Mouse (Mus musculus): Measurements from ENCODE around the gene Eps8. TPM values are rescaled to one million over a fixed set of nuclear protein-coding genes. Genes with fewer than 3 reads are reported as not detected.

Gene Eps8
- polyA plus RNA-seq, 1 experiment from 2014 or later = 18.7 TPM

- no peak for ATAC-seq (replicated peaks; ENCODE audit: insufficient number of reproducible peaks, low FRiP score, low TSS enrichment)
- Histone ChIP-seq H3K4me3 (ENCODE audit: low read depth, low read length) (no peak overlapping the region), H3K4me2 (no peak overlapping the region), H3K9me3 (replicated peaks; ENCODE audit: control insufficient read depth, low read length) (no peaks in the 10 kb centered on the region), H3K27ac (ENCODE audit: low read depth, low read length) (no peak overlapping the region), H3K9ac (ENCODE audit: low read depth, low read length) (no peak overlapping the region), H3K27me3 (ENCODE audit: control insufficient read depth, insufficient read depth, low read length) (no peaks in the 10 kb centered on the region), H3K36me3 (ENCODE audit: control insufficient read depth, insufficient read depth, low read length) (no peaks in the 10 kb centered on the region), H3K4me1 (ENCODE audit: control insufficient read depth, insufficient read depth, low read length) (no peaks in the 10 kb centered on the region)
- 77% methylated on average over 4 of the region's 4 CpGs for WGBS (ENCODE audit: insufficient replicate concordance)
Observed at GRCm38 (mm10) chr6:137643814-137644213, 10.9 kb downstream of the Eps8 start.

- WGBS (ENCODE audit: insufficient replicate concordance) = 84% methylated on average over 1 of the region's 1 CpGs
- H3K4me3 ChIP-seq (ENCODE audit: low read depth, low read length) = no peak overlapping the region
- H3K4me2 ChIP-seq = no peak overlapping the region
- no peak for ATAC-seq (replicated peaks; ENCODE audit: insufficient number of reproducible peaks, low FRiP score, low TSS enrichment)
- H3K36me3 ChIP-seq (ENCODE audit: control insufficient read depth, insufficient read depth, low read length) = no peaks in the 10 kb centered on the region
- H3K27me3 ChIP-seq (ENCODE audit: control insufficient read depth, insufficient read depth, low read length) = no peaks in the 10 kb centered on the region
- H3K27ac ChIP-seq (ENCODE audit: low read depth, low read length) = no peak overlapping the region
- H3K9me3 ChIP-seq (replicated peaks; ENCODE audit: control insufficient read depth, low read length) = no peaks in the 10 kb centered on the region
- no peaks in the 10 kb centered on the region for H3K4me1 ChIP-seq (ENCODE audit: control insufficient read depth, insufficient read depth, low read length)
- H3K9ac ChIP-seq (ENCODE audit: low read depth, low read length) = no peak overlapping the region
Observed at GRCm38 (mm10) chr6:137641642-137642041, 13.0 kb downstream of the Eps8 start.

GRCm38 (mm10) chr6:137638834-137639567 is 15.7 kb downstream of the Eps8 start:
- Histone ChIP-seq H3K9ac (ENCODE audit: low read depth, low read length) (no peak overlapping the region), H3K27ac (ENCODE audit: low read depth, low read length) (no peak overlapping the region), H3K4me2 (no peak overlapping the region), H3K9me3 (replicated peaks; ENCODE audit: control insufficient read depth, low read length) (no peaks in the 10 kb centered on the region), H3K36me3 (ENCODE audit: control insufficient read depth, insufficient read depth, low read length) (no peaks in the 10 kb centered on the region), H3K27me3 (ENCODE audit: control insufficient read depth, insufficient read depth, low read length) (no peaks in the 10 kb centered on the region), H3K4me1 (ENCODE audit: control insufficient read depth, insufficient read depth, low read length) (no peaks in the 10 kb centered on the region), H3K4me3 (ENCODE audit: low read depth, low read length) (no peak overlapping the region)
- 78% methylated on average over 11 of the region's 11 CpGs for WGBS (ENCODE audit: insufficient replicate concordance)
- no peak for ATAC-seq (replicated peaks; ENCODE audit: insufficient number of reproducible peaks, low FRiP score, low TSS enrichment)

- no peak for ATAC-seq (replicated peaks; ENCODE audit: insufficient number of reproducible peaks, low FRiP score, low TSS enrichment)
- H3K9me3 ChIP-seq (replicated peaks; ENCODE audit: control insufficient read depth, low read length) = no peaks in the 10 kb centered on the region
Observed at GRCm38 (mm10) chr6:137637443-137637842, 17.2 kb downstream of the Eps8 start.

GRCm38 (mm10) chr6:137636131-137636530 is 18.5 kb downstream of the Eps8 start:
- no peak overlapping the region for H3K27ac ChIP-seq (ENCODE audit: low read depth, low read length)
- no peaks in the 10 kb centered on the region for H3K27me3 ChIP-seq (ENCODE audit: control insufficient read depth, insufficient read depth, low read length)
- H3K4me3 ChIP-seq (ENCODE audit: low read depth, low read length) = no peak overlapping the region
- no peaks in the 10 kb centered on the region for H3K4me1 ChIP-seq (ENCODE audit: control insufficient read depth, insufficient read depth, low read length)
- 70% methylated on average over 5 of the region's 5 CpGs for WGBS (ENCODE audit: insufficient replicate concordance)
- no peaks in the 10 kb centered on the region for H3K9me3 ChIP-seq (replicated peaks; ENCODE audit: control insufficient read depth, low read length)
- H3K9ac ChIP-seq (ENCODE audit: low read depth, low read length) = no peak overlapping the region
- no peaks in the 10 kb centered on the region for H3K36me3 ChIP-seq (ENCODE audit: control insufficient read depth, insufficient read depth, low read length)
- no peak overlapping the region for H3K4me2 ChIP-seq
- ATAC-seq (replicated peaks; ENCODE audit: insufficient number of reproducible peaks, low FRiP score, low TSS enrichment) = no peak

More at GRCm38 (mm10) chr6:137637443-137637842, 17.2 kb downstream of the Eps8 start:
- no peaks in the 10 kb centered on the region for H3K36me3 ChIP-seq (ENCODE audit: control insufficient read depth, insufficient read depth, low read length)
- H3K4me3 ChIP-seq (ENCODE audit: low read depth, low read length) = no peak overlapping the region
- no peaks in the 10 kb centered on the region for H3K4me1 ChIP-seq (ENCODE audit: control insufficient read depth, insufficient read depth, low read length)
- 34% methylated on average over 7 of the region's 7 CpGs for WGBS (ENCODE audit: insufficient replicate concordance)
- H3K9ac ChIP-seq (ENCODE audit: low read depth, low read length) = no peak overlapping the region
- no peak overlapping the region for H3K4me2 ChIP-seq
- H3K27ac ChIP-seq (ENCODE audit: low read depth, low read length) = no peak overlapping the region
- H3K27me3 ChIP-seq (ENCODE audit: control insufficient read depth, insufficient read depth, low read length) = no peaks in the 10 kb centered on the region

GRCm38 (mm10) chr6:137633626-137634025 is 21.1 kb downstream of the Eps8 start:
- no peaks in the 10 kb centered on the region for H3K9me3 ChIP-seq (replicated peaks; ENCODE audit: control insufficient read depth, low read length)
- H3K4me3 ChIP-seq (ENCODE audit: low read depth, low read length) = no peak overlapping the region
- H3K36me3 ChIP-seq (ENCODE audit: control insufficient read depth, insufficient read depth, low read length) = no peaks in the 10 kb centered on the region
- no peak overlapping the region for H3K27ac ChIP-seq (ENCODE audit: low read depth, low read length)
- no peak for ATAC-seq (replicated peaks; ENCODE audit: insufficient number of reproducible peaks, low FRiP score, low TSS enrichment)
- no peak overlapping the region for H3K9ac ChIP-seq (ENCODE audit: low read depth, low read length)
- no peak overlapping the region for H3K4me2 ChIP-seq
- peaks cover 12% of the 10 kb centered on the region for H3K4me1 ChIP-seq (ENCODE audit: control insufficient read depth, insufficient read depth, low read length)
- WGBS (ENCODE audit: insufficient replicate concordance) = 47% methylated on average over 4 of the region's 4 CpGs
- H3K27me3 ChIP-seq (ENCODE audit: control insufficient read depth, insufficient read depth, low read length) = no peaks in the 10 kb centered on the region

- Histone ChIP-seq H3K36me3 (ENCODE audit: control insufficient read depth, insufficient read depth, low read length) (no peaks in the 10 kb centered on the region), H3K9ac (ENCODE audit: low read depth, low read length) (no peak overlapping the region), H3K4me3 (ENCODE audit: low read depth, low read length) (no peak overlapping the region), H3K27ac (ENCODE audit: low read depth, low read length) (no peak overlapping the region), H3K4me2 (no peak overlapping the region), H3K4me1 (ENCODE audit: control insufficient read depth, insufficient read depth, low read length) (peaks cover 12% of the 10 kb centered on the region), H3K27me3 (ENCODE audit: control insufficient read depth, insufficient read depth, low read length) (no peaks in the 10 kb centered on the region), H3K9me3 (replicated peaks; ENCODE audit: control insufficient read depth, low read length) (no peaks in the 10 kb centered on the region)
- 68% methylated on average over 8 of the region's 8 CpGs for WGBS (ENCODE audit: insufficient replicate concordance)
- ATAC-seq (replicated peaks; ENCODE audit: insufficient number of reproducible peaks, low FRiP score, low TSS enrichment) = no peak
Observed at GRCm38 (mm10) chr6:137633121-137633520, 21.6 kb downstream of the Eps8 start.

- H3K9me3 ChIP-seq (replicated peaks; ENCODE audit: control insufficient read depth, low read length) = no peaks in the 10 kb centered on the region
- peaks cover 12% of the 10 kb centered on the region for H3K4me1 ChIP-seq (ENCODE audit: control insufficient read depth, insufficient read depth, low read length)
- H3K27ac ChIP-seq (ENCODE audit: low read depth, low read length) = no peak overlapping the region
- no peaks in the 10 kb centered on the region for H3K36me3 ChIP-seq (ENCODE audit: control insufficient read depth, insufficient read depth, low read length)
- no peak overlapping the region for H3K9ac ChIP-seq (ENCODE audit: low read depth, low read length)
- no peak overlapping the region for H3K4me2 ChIP-seq
- H3K27me3 ChIP-seq (ENCODE audit: control insufficient read depth, insufficient read depth, low read length) = no peaks in the 10 kb centered on the region
- ATAC-seq (replicated peaks; ENCODE audit: insufficient number of reproducible peaks, low FRiP score, low TSS enrichment) = no peak; the same call in 1 of the 2 replicates
- H3K4me3 ChIP-seq (ENCODE audit: low read depth, low read length) = no peak overlapping the region
- 53% methylated on average over 13 of the region's 13 CpGs for WGBS (ENCODE audit: insufficient replicate concordance)
Observed at GRCm38 (mm10) chr6:137630387-137630786, 24.3 kb downstream of the Eps8 start.

GRCm38 (mm10) chr6:137629603-137630231 is 25.0 kb downstream of the Eps8 start:
- H3K36me3 ChIP-seq (ENCODE audit: control insufficient read depth, insufficient read depth, low read length) = no peaks in the 10 kb centered on the region
- H3K4me2 ChIP-seq = no peak overlapping the region
- H3K4me3 ChIP-seq (ENCODE audit: low read depth, low read length) = no peak overlapping the region
- no peak overlapping the region for H3K9ac ChIP-seq (ENCODE audit: low read depth, low read length)
- peaks cover 12% of the 10 kb centered on the region for H3K4me1 ChIP-seq (ENCODE audit: control insufficient read depth, insufficient read depth, low read length)
- no peak overlapping the region for H3K27ac ChIP-seq (ENCODE audit: low read depth, low read length)
- no peaks in the 10 kb centered on the region for H3K9me3 ChIP-seq (replicated peaks; ENCODE audit: control insufficient read depth, low read length)
- 59% methylated on average over 13 of the region's 13 CpGs for WGBS (ENCODE audit: insufficient replicate concordance)
- no peaks in the 10 kb centered on the region for H3K27me3 ChIP-seq (ENCODE audit: control insufficient read depth, insufficient read depth, low read length)
- no peak for ATAC-seq (replicated peaks; ENCODE audit: insufficient number of reproducible peaks, low FRiP score, low TSS enrichment)
